Mouse (Mus musculus): ENCODE results near the gene Acad12. TPM values are rescaled to one million over a fixed set of nuclear protein-coding genes. Genes with fewer than 3 reads are reported as not detected.
"Not testable (repeated sequence)": the region's sequence is repeated elsewhere in the genome, so short reads cannot be mapped to it uniquely, and the experiment has no call there.

The Acad12 gene
- polyA plus RNA-seq, 1 experiment from 2014 or later, result 1.5 TPM

GRCm38 (mm10) chr5:121660059-121660896, 41.5 kb upstream of the Acad12 start, which contains the start of the genes Acad10 and Brap:
TSS of gene Acad10 (minus strand) at chr5:121660514.
TSS of gene Brap (plus strand) at chr5:121660563.
- H3K4me2 ChIP-seq (ENCODE audit: low read depth, low read length, severe bottlenecking), result peak within 1 kb of the TSS; percentile 87
- peaks cover 6% of the 10 kb centered on the region; the same call in 1 of the 2 replicates for H3K4me1 ChIP-seq (replicated peaks; ENCODE audit: control insufficient read depth, insufficient read depth, low read length)
- 0 out of 2 replicates have a peak within 1 kb of the TSS, but pooled peaks have one; percentile 15 for H3K27ac ChIP-seq (ENCODE audit: low read depth, low read length)
- no peaks in the 10 kb centered on the region; the same call in 1 of the 2 replicates for H3K36me3 ChIP-seq (ENCODE audit: control insufficient read depth, insufficient read depth, low read length)
- 2% methylated on average over 63 of the region's 85 CpGs for WGBS
- peak; percentile 80 for ATAC-seq (replicated peaks; ENCODE audit: low FRiP score)
- H3K9ac ChIP-seq (ENCODE audit: low read length), result peak within 1 kb of the TSS; percentile 93
- no peaks in the 10 kb centered on the region for H3K27me3 ChIP-seq (ENCODE audit: control insufficient read depth, insufficient read depth, low read length)
- H3K4me3 ChIP-seq (ENCODE audit: low read depth, low read length), result peak within 1 kb of the TSS; percentile 94
- DNase-seq (ENCODE audit: low spot score), result peak; percentile 97
- no peaks in the 10 kb centered on the region for H3K9me3 ChIP-seq (ENCODE audit: control insufficient read depth, low read length)

GRCm38 (mm10) chr5:121657656-121658055, 38.9 kb upstream of the Acad12 start:
- WGBS, result 88% methylated on average over 6 of the region's 6 CpGs
- H3K27me3 ChIP-seq (ENCODE audit: control insufficient read depth, insufficient read depth, low read length); H3K27ac ChIP-seq (ENCODE audit: low read depth, low read length); H3K4me1 ChIP-seq (replicated peaks; ENCODE audit: control insufficient read depth, insufficient read depth, low read length); ATAC-seq (replicated peaks; ENCODE audit: low FRiP score); H3K9me3 ChIP-seq (ENCODE audit: control insufficient read depth, low read length); H3K4me3 ChIP-seq (ENCODE audit: low read depth, low read length); H3K4me2 ChIP-seq (ENCODE audit: low read depth, low read length, severe bottlenecking); DNase-seq (ENCODE audit: low spot score); H3K9ac ChIP-seq (ENCODE audit: low read length); H3K36me3 ChIP-seq (ENCODE audit: control insufficient read depth, insufficient read depth, low read length): not testable (repeated sequence)

GRCm38 (mm10) chr5:121656866-121657265, 38.1 kb upstream of the Acad12 start:
- H3K9ac ChIP-seq (ENCODE audit: low read length); H3K27me3 ChIP-seq (ENCODE audit: control insufficient read depth, insufficient read depth, low read length); H3K4me1 ChIP-seq (replicated peaks; ENCODE audit: control insufficient read depth, insufficient read depth, low read length); H3K9me3 ChIP-seq (ENCODE audit: control insufficient read depth, low read length); H3K36me3 ChIP-seq (ENCODE audit: control insufficient read depth, insufficient read depth, low read length); H3K4me3 ChIP-seq (ENCODE audit: low read depth, low read length); ATAC-seq (replicated peaks; ENCODE audit: low FRiP score); DNase-seq (ENCODE audit: low spot score); H3K4me2 ChIP-seq (ENCODE audit: low read depth, low read length, severe bottlenecking); H3K27ac ChIP-seq (ENCODE audit: low read depth, low read length): not testable (repeated sequence)
- WGBS, result 83% methylated on average over 6 of the region's 6 CpGs

GRCm38 (mm10) chr5:121654526-121654925, 35.8 kb upstream of the Acad12 start:
- H3K9ac ChIP-seq (ENCODE audit: low read length), result no peak overlapping the region
- no peak overlapping the region for H3K4me2 ChIP-seq (ENCODE audit: low read depth, low read length, severe bottlenecking)
- H3K4me1 ChIP-seq (replicated peaks; ENCODE audit: control insufficient read depth, insufficient read depth, low read length), result no peaks in the 10 kb centered on the region
- H3K27ac ChIP-seq (ENCODE audit: low read depth, low read length), result no peak overlapping the region
- 89% methylated on average over 4 of the region's 4 CpGs for WGBS
- no peak for DNase-seq (ENCODE audit: low spot score)
- H3K36me3 ChIP-seq (ENCODE audit: control insufficient read depth, insufficient read depth, low read length), result no peaks in the 10 kb centered on the region
- H3K9me3 ChIP-seq (ENCODE audit: control insufficient read depth, low read length), result no peaks in the 10 kb centered on the region
- no peak for ATAC-seq (replicated peaks; ENCODE audit: low FRiP score)
- no peak overlapping the region for H3K4me3 ChIP-seq (ENCODE audit: low read depth, low read length)
- no peaks in the 10 kb centered on the region for H3K27me3 ChIP-seq (ENCODE audit: control insufficient read depth, insufficient read depth, low read length)

GRCm38 (mm10) chr5:121649134-121649533, 30.4 kb upstream of the Acad12 start:
- Histone ChIP-seq H3K4me2 (ENCODE audit: low read depth, low read length, severe bottlenecking) (no peak overlapping the region), H3K36me3 (ENCODE audit: control insufficient read depth, insufficient read depth, low read length) (no peaks in the 10 kb centered on the region), H3K9ac (ENCODE audit: low read length) (no peak overlapping the region), H3K4me3 (ENCODE audit: low read depth, low read length) (no peak overlapping the region), H3K9me3 (ENCODE audit: control insufficient read depth, low read length) (no peaks in the 10 kb centered on the region), H3K4me1 (replicated peaks; ENCODE audit: control insufficient read depth, insufficient read depth, low read length) (no peaks in the 10 kb centered on the region), H3K27me3 (ENCODE audit: control insufficient read depth, insufficient read depth, low read length) (no peaks in the 10 kb centered on the region), H3K27ac (ENCODE audit: low read depth, low read length) (no peak overlapping the region)
- 89% methylated on average over 7 of the region's 7 CpGs for WGBS
- DNase-seq (ENCODE audit: low spot score), result no peak
- no peak for ATAC-seq (replicated peaks; ENCODE audit: low FRiP score)

GRCm38 (mm10) chr5:121639601-121640000, 20.9 kb upstream of the Acad12 start:
- Histone ChIP-seq H3K36me3 (ENCODE audit: control insufficient read depth, insufficient read depth, low read length) (no peaks in the 10 kb centered on the region), H3K4me1 (replicated peaks; ENCODE audit: control insufficient read depth, insufficient read depth, low read length) (no peaks in the 10 kb centered on the region), H3K27me3 (ENCODE audit: control insufficient read depth, insufficient read depth, low read length) (no peaks in the 10 kb centered on the region), H3K9me3 (ENCODE audit: control insufficient read depth, low read length) (no peaks in the 10 kb centered on the region), H3K27ac (ENCODE audit: low read depth, low read length) (no peak overlapping the region), H3K4me2 (ENCODE audit: low read depth, low read length, severe bottlenecking) (no peak overlapping the region), H3K4me3 (ENCODE audit: low read depth, low read length) (no peak overlapping the region), H3K9ac (ENCODE audit: low read length) (no peak overlapping the region)
- no peak for DNase-seq (ENCODE audit: low spot score)
- ATAC-seq (replicated peaks; ENCODE audit: low FRiP score), result no peak
- WGBS, result 93% methylated on average over 9 of the region's 9 CpGs

GRCm38 (mm10) chr5:121637296-121637695, 18.6 kb upstream of the Acad12 start:
- no peaks in the 10 kb centered on the region for H3K36me3 ChIP-seq (ENCODE audit: control insufficient read depth, insufficient read depth, low read length)
- H3K27me3 ChIP-seq (ENCODE audit: control insufficient read depth, insufficient read depth, low read length), result no peaks in the 10 kb centered on the region
- no peak overlapping the region for H3K4me2 ChIP-seq (ENCODE audit: low read depth, low read length, severe bottlenecking)
- no peaks in the 10 kb centered on the region for H3K9me3 ChIP-seq (ENCODE audit: control insufficient read depth, low read length)
- H3K27ac ChIP-seq (ENCODE audit: low read depth, low read length), result no peak overlapping the region
- H3K4me3 ChIP-seq (ENCODE audit: low read depth, low read length), result no peak overlapping the region
- DNase-seq (ENCODE audit: low spot score) (no peak), ATAC-seq (replicated peaks; ENCODE audit: low FRiP score) (no peak)
- H3K9ac ChIP-seq (ENCODE audit: low read length), result no peak overlapping the region
- H3K4me1 ChIP-seq (replicated peaks; ENCODE audit: control insufficient read depth, insufficient read depth, low read length), result no peaks in the 10 kb centered on the region
- 85% methylated on average over 6 of the region's 6 CpGs for WGBS

GRCm38 (mm10) chr5:121634668-121635067, 15.9 kb upstream of the Acad12 start:
- WGBS, result 92% methylated on average over 5 of the region's 5 CpGs
- H3K4me2 ChIP-seq (ENCODE audit: low read depth, low read length, severe bottlenecking), result no peak overlapping the region
- ATAC-seq (replicated peaks; ENCODE audit: low FRiP score) (no peak), DNase-seq (ENCODE audit: low spot score) (no peak)
- no peaks in the 10 kb centered on the region for H3K36me3 ChIP-seq (ENCODE audit: control insufficient read depth, insufficient read depth, low read length)
- H3K27ac ChIP-seq (ENCODE audit: low read depth, low read length), result no peak overlapping the region
- no peak overlapping the region for H3K9ac ChIP-seq (ENCODE audit: low read length)
- no peaks in the 10 kb centered on the region for H3K27me3 ChIP-seq (ENCODE audit: control insufficient read depth, insufficient read depth, low read length)
- H3K4me3 ChIP-seq (ENCODE audit: low read depth, low read length), result no peak overlapping the region
- no peaks in the 10 kb centered on the region for H3K4me1 ChIP-seq (replicated peaks; ENCODE audit: control insufficient read depth, insufficient read depth, low read length)
- no peaks in the 10 kb centered on the region for H3K9me3 ChIP-seq (ENCODE audit: control insufficient read depth, low read length)

- no peak overlapping the region for H3K9ac ChIP-seq (ENCODE audit: low read length)
- DNase-seq (ENCODE audit: low spot score) (no peak), ATAC-seq (replicated peaks; ENCODE audit: low FRiP score) (no peak)
- no peak overlapping the region for H3K27ac ChIP-seq (ENCODE audit: low read depth, low read length)
- no peaks in the 10 kb centered on the region for H3K9me3 ChIP-seq (ENCODE audit: control insufficient read depth, low read length)
- no peaks in the 10 kb centered on the region for H3K27me3 ChIP-seq (ENCODE audit: control insufficient read depth, insufficient read depth, low read length)
- H3K4me3 ChIP-seq (ENCODE audit: low read depth, low read length), result no peak overlapping the region
- no peak overlapping the region for H3K4me2 ChIP-seq (ENCODE audit: low read depth, low read length, severe bottlenecking)
- 42% methylated on average over 3 of the region's 3 CpGs for WGBS
- H3K36me3 ChIP-seq (ENCODE audit: control insufficient read depth, insufficient read depth, low read length), result no peaks in the 10 kb centered on the region
- H3K4me1 ChIP-seq (replicated peaks; ENCODE audit: control insufficient read depth, insufficient read depth, low read length), result no peaks in the 10 kb centered on the region
Observed at GRCm38 (mm10) chr5:121632804-121633203, 14.1 kb upstream of the Acad12 start.
